Comparison of ENCODE assay signal across 7 mouse cellular contexts in the genomic region with DNA sequence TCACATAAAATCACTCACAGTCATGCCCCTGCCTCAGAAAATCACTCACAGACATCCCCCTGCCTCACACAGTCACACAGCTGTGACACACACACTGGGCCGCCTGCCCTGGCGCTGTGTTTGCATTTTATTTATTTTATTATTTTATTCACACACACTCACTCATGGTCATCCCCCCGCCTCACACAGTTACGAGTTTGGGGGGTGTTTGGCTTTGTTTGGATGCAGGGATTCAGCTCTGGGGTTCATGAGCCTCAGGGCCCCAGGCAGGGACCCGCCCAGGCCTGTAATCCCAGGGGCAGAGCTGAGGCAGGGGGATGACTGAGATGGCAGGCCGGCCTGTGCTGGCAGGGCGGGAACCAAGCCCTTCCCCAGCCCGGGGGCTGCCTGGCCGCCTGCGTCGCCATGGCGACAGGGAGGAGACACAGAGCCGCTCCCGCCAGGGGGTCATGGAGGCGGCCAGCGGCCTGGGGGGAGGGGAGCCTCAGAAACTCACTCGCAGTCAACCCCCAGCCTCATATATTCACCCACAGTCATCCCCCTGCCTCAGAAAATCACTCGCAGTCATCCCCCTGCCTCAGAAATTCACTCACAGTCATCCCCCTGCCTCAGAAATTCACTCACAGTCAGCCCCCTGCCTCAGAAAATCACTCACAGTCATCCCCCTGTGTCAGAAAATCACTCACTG. TPM values are rescaled to one million over a fixed set of nuclear protein-coding genes. Genes with fewer than 3 reads are reported as not detected.
A peak's percentile ranks its signal among the peaks of the same experiment; 100 is the strongest.
DNase-seq lines count a peak whose midpoint lies in the region; ATAC-seq and TF ChIP-seq lines count a peak whose summit lies in the region.
"Not testable (repeated sequence)": the region's sequence is repeated elsewhere in the genome, so short reads cannot be mapped to it uniquely, and the experiment has no call there.

No protein-coding gene starts in this region.

- H3K27ac ChIP-seq in cerebellum, adult 2 months (ENCODE audit: insufficient read depth, low read length); hindbrain, embryonic 15.5 days (replicated peaks); left cerebral cortex, adult 2 months; midbrain, embryonic 12.5 days (replicated peaks): not testable (repeated sequence)
- H3K27ac ChIP-seq in forebrain, embryonic 10.5 days: peak overlapping the region; percentile 72; the same call in 1 of the 2 replicates

- H3K4me3 ChIP-seq in cerebellum, adult 2 months (replicated peaks; ENCODE audit: insufficient read depth, low read depth, low read length); forebrain, embryonic 10.5 days; hindbrain, embryonic 15.5 days; left cerebral cortex, adult 2 months; midbrain, embryonic 12.5 days: not testable (repeated sequence)

- intact Hi-C loops in left cerebral cortex, adult 2 months (cut with DNase I): not testable (repeated sequence)

- peaks cover 37% of the 10 kb centered on the region for H3K9me3 ChIP-seq in forebrain, embryonic 10.5 days
- H3K9me3 ChIP-seq in hindbrain, embryonic 15.5 days: not testable (repeated sequence)
- peaks cover 13% of the 10 kb centered on the region for H3K9me3 ChIP-seq in midbrain, embryonic 12.5 days

- TF ChIP-seq POLR2A in cerebellum, adult 2 months (IDR thresholded peaks at IDR 0.05; ENCODE audit: borderline replicate concordance, insufficient read depth, low read length): not testable (repeated sequence)

- peak; percentile 68 to 69 for DNase-seq in cerebellum, adult 2 months
- not testable (repeated sequence) for DNase-seq in forebrain, embryonic 10.5 days (ENCODE audit: extremely low spot score, low spot score)
- DNase-seq in heart, adult 18-20 months: peak; percentile 57 to 61
- peak; percentile 63 to 72 for DNase-seq in left cerebral cortex, adult 2 months (ENCODE audit: extremely low spot score in 1 of 2, low spot score in 2 of 2)
- peak; percentile 81 for DNase-seq in testis, postnatal 14 days (ENCODE audit: low spot score)

- WGBS in cerebellum, adult 2 months: 23% methylated on average over 18 of the region's 18 CpGs
- WGBS in forebrain, embryonic 10.5 days: 44% methylated on average over 18 of the region's 18 CpGs
- 42% methylated on average over 11 of the region's 18 CpGs for WGBS in hindbrain, embryonic 15.5 days
- 36% methylated on average over 12 of the region's 18 CpGs for WGBS in midbrain, embryonic 12.5 days

- not testable (repeated sequence) for H3K4me2 ChIP-seq in hindbrain, embryonic 15.5 days; midbrain, embryonic 12.5 days (replicated peaks)

- not testable (repeated sequence) for H3K4me1 ChIP-seq in cerebellum, adult 2 months (ENCODE audit: control insufficient read depth, insufficient read depth, low read length); hindbrain, embryonic 15.5 days (replicated peaks); midbrain, embryonic 12.5 days
- peaks cover 32% of the 10 kb centered on the region for H3K4me1 ChIP-seq in forebrain, embryonic 10.5 days

- not testable (repeated sequence) for TF ChIP-seq CTCF in cerebellum, adult 2 months (IDR thresholded peaks at IDR 0.05; ENCODE audit: borderline replicate concordance, insufficient read depth, low read depth, low read length); left cerebral cortex, adult 2 months (IDR thresholded peaks at IDR 0.05)

- not testable (repeated sequence) for H3K27me3 ChIP-seq in cerebellum, adult 2 months (ENCODE audit: control insufficient read depth, insufficient read depth, low read length); forebrain, embryonic 10.5 days (ENCODE audit: poor library complexity, severe bottlenecking); hindbrain, embryonic 15.5 days; midbrain, embryonic 12.5 days

- H3K9ac ChIP-seq in hindbrain, embryonic 15.5 days; midbrain, embryonic 12.5 days (replicated peaks): not testable (repeated sequence)

- H3K36me3 ChIP-seq in forebrain, embryonic 10.5 days (replicated peaks); hindbrain, embryonic 15.5 days; midbrain, embryonic 12.5 days: not testable (repeated sequence)

- peak; percentile 71; the same call in 1 of the 2 replicates for ATAC-seq in hindbrain, embryonic 15.5 days (ENCODE audit: low FRiP score, low read depth)
- ATAC-seq in midbrain, embryonic 12.5 days (ENCODE audit: low FRiP score, low read depth): peak; percentile 68

RNA-seq across cellular contexts. Expression of gene Gm21887, which starts 6.8 kb away (rescaled TPM):
- polyA plus RNA-seq in cerebellum, adult 2 months (2012; rRNA removed): 648 and 794 TPM in 2 replicates
- polyA plus RNA-seq in forebrain, embryonic 10.5 days (2016; fragmentation: Nextera tagmentation; extraction: Ambion mirVana): 249 and 311 TPM in 2 replicates
- 10 to 100 TPM; 43.1 to 43.4 TPM for total RNA-seq in heart, adult 18-20 months (2021)
- 195 and 248 TPM in 2 replicates for polyA plus RNA-seq in hindbrain, embryonic 15.5 days (2015; fragmentation: Nextera tagmentation; extraction: Ambion mirVana)
- total RNA-seq in left cerebral cortex, adult 2 months (2021): 100 to 1,000 TPM; 190 to 207 TPM
- polyA plus RNA-seq in midbrain, embryonic 12.5 days (2016; fragmentation: Nextera tagmentation; extraction: Ambion mirVana): 187 and 270 TPM in 2 replicates
